Mouse (Mus musculus) limb, embryonic 14.5 days (tissue): ENCODE measurements at regions not wholly inside any gene's neighbourhood (a gene's known extent, or its start where the extent isn't known, plus 50 kb on each side); places are given as distances from the start of the nearest gene placed in this dataset.

Source experiments
- ATAC-seq: fragments of 200-750 bp; cut with Nextera tagmentation; 2 replicates; pipeline ENCODE4 v1.8.0; 2017; ENCODE audit warnings: low read depth, moderate number of reproducible peaks, moderate TSS enrichment; ENCODE audit not compliant: low FRiP score
- DNase-seq: peaks from one replicate; pipeline ENCODE4 v3.0.0-alpha.2; 2015; ENCODE audit warnings: low spot score
- H3K27ac ChIP-seq: fragments of 300-500 bp; sonication (generic); replicated peaks from 2 replicates; pipeline ENCODE4 v1.5.1; 2014; ENCODE audit warnings: low read depth, mild to moderate bottlenecking, low read length, moderate library complexity, mixed read lengths
- H3K27me3 ChIP-seq: fragments of 300-500 bp; sonication (generic); 2 replicates; pipeline ENCODE4 v1.6.1; 2014; ENCODE audit warnings: low read length, mixed read lengths; ENCODE audit not compliant: control insufficient read depth, insufficient read depth
- H3K36me3 ChIP-seq: fragments of 300-500 bp; sonication (generic); 2 replicates; pipeline ENCODE4 v1.6.1; 2014; ENCODE audit warnings: mild to moderate bottlenecking, low read length, moderate library complexity, mixed read lengths; ENCODE audit not compliant: control insufficient read depth, insufficient read depth
- H3K4me1 ChIP-seq: fragments of 300-500 bp; sonication (generic); 2 replicates; pipeline ENCODE4 v1.6.1; 2014; ENCODE audit warnings: antibody characterized with exemption, low read length, mixed read lengths; ENCODE audit not compliant: control insufficient read depth, insufficient read depth
- H3K4me2 ChIP-seq: fragments of 300-500 bp; sonication (generic); replicated peaks from 2 replicates; pipeline ENCODE4 v1.6.1; 2014; ENCODE audit warnings: low read depth, mild to moderate bottlenecking, low read length, moderate library complexity; ENCODE audit not compliant: severe bottlenecking
- H3K4me3 ChIP-seq: fragments of 300-500 bp; sonication (generic); replicated peaks from 2 replicates; pipeline ENCODE4 v1.5.1; 2014; ENCODE audit warnings: low read length
- H3K9ac ChIP-seq: fragments of 300-500 bp; sonication (generic); 2 replicates; pipeline ENCODE4 v1.6.1; 2014; ENCODE audit warnings: mild to moderate bottlenecking, low read depth, low read length, moderate library complexity; ENCODE audit not compliant: severe bottlenecking
- H3K9me3 ChIP-seq: fragments of 300-500 bp; sonication (generic); 2 replicates; pipeline ENCODE4 v1.6.1; 2016; ENCODE audit warnings: low read length; ENCODE audit not compliant: control insufficient read depth
- POLR2A ChIP-seq: fragments of 200-500 bp; IDR thresholded peaks from 2 replicates; pipeline ENCODE4 v1.8.0; 2012; ENCODE audit warnings: inconsistent platforms, mild to moderate bottlenecking, moderate library complexity, borderline replicate concordance; ENCODE audit not compliant: insufficient read depth, insufficient read length; ENCODE audit errors: extremely low read depth
- WGBS: fragments of 180-500 bp; shearing (Covaris S2); extraction: QIAGEN DNeasy Blood & Tissue Kit; methylation state at CpG from one replicate; pipeline ENCODE4 v1.1.7; 2014; 5-methylcytosine and 5-hydroxymethylcytosine counted together

- Histone ChIP-seq H3K4me1 (peaks cover 18% of the 10 kb centered on the region), H3K9me3 (no peaks in the 10 kb centered on the region), H3K4me3 (no peak overlapping the region), H3K9ac (no peak overlapping the region), H3K4me2 (no peak overlapping the region), H3K36me3 (no peaks in the 10 kb centered on the region), H3K27me3 (no peaks in the 10 kb centered on the region), H3K27ac (no peak overlapping the region)
- 53% methylated on average over 20 of the region's 20 CpGs for WGBS
- ATAC-seq: no peak
- DNase-seq: no peak
- no peak for TF ChIP-seq POLR2A
These were observed 181.9 kb downstream of the Nrp2 start for GRCm38 (mm10) chr1:62884876-62885480.

GRCm38 (mm10) chr1:62887585-62888483 is 184.7 kb downstream of the Nrp2 start:
- Histone ChIP-seq H3K9me3 (no peaks in the 10 kb centered on the region), H3K4me2 (no peak overlapping the region), H3K4me1 (peaks cover 18% of the 10 kb centered on the region), H3K27ac (peak overlapping the region; percentile 52), H3K9ac (no peak overlapping the region), H3K27me3 (no peaks in the 10 kb centered on the region), H3K4me3 (no peak overlapping the region), H3K36me3 (no peaks in the 10 kb centered on the region)
- TF ChIP-seq POLR2A: no peak
- ATAC-seq (peak; percentile 69), DNase-seq (peak; percentile 62)
- WGBS: 5% methylated on average over 9 of the region's 9 CpGs

- Histone ChIP-seq H3K27ac (no peak overlapping the region), H3K27me3 (no peaks in the 10 kb centered on the region), H3K9ac (no peak overlapping the region), H3K4me2 (no peak overlapping the region), H3K36me3 (no peaks in the 10 kb centered on the region), H3K9me3 (no peaks in the 10 kb centered on the region), H3K4me3 (no peak overlapping the region), H3K4me1 (no peaks in the 10 kb centered on the region; the same call in 1 of the 2 replicates)
- DNase-seq (no peak), ATAC-seq (no peak)
- no peak for TF ChIP-seq POLR2A
- WGBS: 49% methylated on average over 6 of the region's 6 CpGs
These were observed 198.3 kb downstream of the Nrp2 start for GRCm38 (mm10) chr1:62901375-62901774.

GRCm38 (mm10) chr1:62901871-62902270 is 198.8 kb downstream of the Nrp2 start:
- H3K36me3 ChIP-seq: no peaks in the 10 kb centered on the region
- WGBS: 69% methylated on average over 5 of the region's 5 CpGs
- no peak overlapping the region for H3K4me3 ChIP-seq
- ATAC-seq (no peak), DNase-seq (no peak)
- no peaks in the 10 kb centered on the region for H3K9me3 ChIP-seq
- no peak overlapping the region for H3K9ac ChIP-seq
- no peak overlapping the region for H3K27ac ChIP-seq
- TF ChIP-seq POLR2A: no peak
- no peaks in the 10 kb centered on the region; the same call in 1 of the 2 replicates for H3K4me1 ChIP-seq
- no peak overlapping the region for H3K4me2 ChIP-seq
- no peaks in the 10 kb centered on the region for H3K27me3 ChIP-seq

GRCm38 (mm10) chr1:62902931-62903453 is 199.9 kb downstream of the Nrp2 start:
- no peak for TF ChIP-seq POLR2A
- 85% methylated on average over 6 of the region's 6 CpGs for WGBS
- Histone ChIP-seq H3K27me3 (no peaks in the 10 kb centered on the region), H3K4me2 (no peak overlapping the region), H3K4me3 (no peak overlapping the region), H3K36me3 (no peaks in the 10 kb centered on the region), H3K4me1 (no peaks in the 10 kb centered on the region; the same call in 1 of the 2 replicates), H3K27ac (no peak overlapping the region), H3K9ac (no peak overlapping the region), H3K9me3 (no peaks in the 10 kb centered on the region)
- ATAC-seq (no peak), DNase-seq (no peak)
